Mouse (Mus musculus) intestine, embryonic 14.5 days (tissue): ENCODE measurements around the gene Fxyd5. TPM values are rescaled to one million over a fixed set of nuclear protein-coding genes. Genes with fewer than 3 reads are reported as not detected.

ENCODE experiments used
- ATAC-seq: fragments of 200-750 bp; cut with Nextera tagmentation; replicated peaks from 2 replicates; pipeline ENCODE4 v1.8.0; 2017; ENCODE audit warnings: low read depth, moderate number of reproducible peaks, moderate TSS enrichment, moderate library complexity; ENCODE audit not compliant: low FRiP score, low TSS enrichment
- DNase-seq: peaks from one replicate; pipeline ENCODE4 v3.0.0-alpha.2; 2018; ENCODE audit warnings: low spot score
- H3K27ac ChIP-seq: fragments of 300-500 bp; sonication (generic); 2 replicates; pipeline ENCODE4 v1.5.1; 2014; ENCODE audit warnings: low read depth, mild to moderate bottlenecking, control low read depth
- H3K27me3 ChIP-seq: fragments of 300-500 bp; sonication (generic); replicated peaks from 2 replicates; pipeline ENCODE4 v1.6.1; 2014; ENCODE audit warnings: low read length, control low read depth; ENCODE audit not compliant: control insufficient read depth, insufficient read depth
- H3K36me3 ChIP-seq: fragments of 300-500 bp; sonication (generic); 2 replicates; pipeline ENCODE4 v1.6.1; 2014; ENCODE audit warnings: low read length, control low read depth; ENCODE audit not compliant: control insufficient read depth, insufficient read depth
- H3K4me1 ChIP-seq: fragments of 300-500 bp; sonication (generic); replicated peaks from 2 replicates; pipeline ENCODE4 v1.6.1; 2014; ENCODE audit warnings: low read length, control low read depth, mixed read lengths; ENCODE audit not compliant: control insufficient read depth, insufficient read depth
- H3K4me2 ChIP-seq: fragments of 300-500 bp; sonication (generic); 2 replicates; pipeline ENCODE4 v1.6.1; 2014; ENCODE audit warnings: low read length
- H3K4me3 ChIP-seq: fragments of 300-500 bp; sonication (generic); 2 replicates; pipeline ENCODE4 v1.5.1; 2014; ENCODE audit warnings: low read depth, low read length, control low read depth, mixed read lengths
- H3K9ac ChIP-seq: fragments of 300-500 bp; sonication (generic); 2 replicates; pipeline ENCODE4 v1.6.1; 2014; ENCODE audit warnings: mild to moderate bottlenecking, low read length
- H3K9me3 ChIP-seq: fragments of 300-500 bp; sonication (generic); 2 replicates; pipeline ENCODE4 v1.6.1; 2016; ENCODE audit warnings: low read length, control low read depth; ENCODE audit not compliant: control insufficient read depth
- WGBS: fragments of 180-500 bp; shearing (Covaris S2); extraction: QIAGEN DNeasy Blood & Tissue Kit; methylation state at CpG from one replicate; pipeline ENCODE4 v1.1.7; 2014; 5-methylcytosine and 5-hydroxymethylcytosine counted together
- polyA plus RNA-seq: library from polyadenylated mRNA; unstranded; fragments of >200 nt; fragmentation: Nextera tagmentation; extraction: Ambion mirVana; gene quantifications from 2 replicates; pipeline ENCODE4 v1.2.1, GENCODE M21; 2014

The Fxyd5 gene
- polyA plus RNA-seq, 1 experiment from 2014 or later = 22.8 TPM

DNA sequence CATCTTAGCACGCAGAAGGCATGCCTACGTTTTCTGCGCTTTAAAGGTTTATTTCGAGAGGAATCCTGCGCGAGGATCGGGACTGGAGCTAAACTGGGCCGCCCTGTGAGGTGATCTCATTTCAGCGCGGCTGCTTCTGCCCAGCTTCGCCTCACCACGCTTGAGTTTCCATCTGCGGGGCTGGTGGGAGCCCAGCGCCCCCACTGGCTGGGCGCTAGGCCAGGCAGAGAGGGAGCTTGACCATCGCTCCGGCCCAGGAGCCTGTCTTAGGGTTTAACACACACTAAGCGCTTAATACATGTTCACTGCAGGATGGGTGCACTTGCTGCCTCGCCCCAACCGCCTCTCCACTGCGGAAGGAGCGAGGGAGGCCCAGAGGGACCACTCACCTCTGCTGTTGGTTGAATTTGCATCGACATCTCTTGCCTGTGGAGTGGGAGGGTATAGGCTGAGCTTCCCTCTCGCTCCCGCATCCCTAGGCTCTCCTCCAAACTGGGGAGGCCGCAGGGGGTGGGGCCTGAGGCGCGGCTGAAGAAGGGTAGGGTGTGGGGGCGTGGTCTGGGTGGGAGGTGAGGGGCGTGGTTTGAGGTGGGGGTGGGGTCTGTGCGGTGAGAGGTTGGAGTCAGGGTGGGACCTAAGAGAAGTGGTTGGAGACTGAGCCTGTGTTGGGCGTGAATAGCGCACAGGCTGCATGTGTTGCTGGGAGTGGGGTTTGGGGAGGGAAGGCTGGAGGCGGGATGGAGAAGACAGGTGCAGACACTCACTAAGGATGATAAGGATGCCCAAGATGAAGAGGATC, 10.6 kb upstream of the Fxyd5 start:
- peak; percentile 40 for ATAC-seq
- Histone ChIP-seq H3K9ac (no peak overlapping the region), H3K36me3 (no peaks in the 10 kb centered on the region), H3K4me3 (peak overlapping the region; percentile 10; the same call in 1 of the 2 replicates), H3K9me3 (no peaks in the 10 kb centered on the region), H3K4me1 (peaks cover 56% of the 10 kb centered on the region), H3K4me2 (peak overlapping the region; percentile 41), H3K27me3 (peaks cover 56% of the 10 kb centered on the region), H3K27ac (no peak overlapping the region)
- WGBS = 3% methylated on average over 34 of the region's 34 CpGs
- peak; percentile 72 for DNase-seq

DNA sequence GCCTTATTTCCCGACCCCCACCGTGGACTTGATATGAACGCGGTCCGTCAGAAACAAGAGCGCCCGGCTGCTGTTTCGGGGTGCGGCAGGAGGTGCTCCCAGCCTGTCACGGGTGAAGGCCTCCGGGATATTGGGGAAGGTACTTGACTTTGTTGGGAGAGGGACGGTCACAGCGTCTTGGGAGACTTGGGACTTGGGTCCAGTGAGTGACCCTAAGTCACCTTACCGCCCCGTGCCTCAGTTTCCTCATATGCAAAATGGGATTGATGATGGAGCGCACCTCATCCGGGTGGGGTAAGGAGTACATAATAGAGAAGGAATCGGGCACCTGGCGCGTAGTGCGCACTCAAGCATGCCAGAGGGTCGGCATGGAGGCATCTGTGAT, 10.0 kb upstream of the Fxyd5 start:
- Histone ChIP-seq H3K4me1 (peaks cover 56% of the 10 kb centered on the region), H3K27me3 (peaks cover 56% of the 10 kb centered on the region), H3K36me3 (no peaks in the 10 kb centered on the region), H3K4me2 (peak overlapping the region; percentile 41), H3K4me3 (peak overlapping the region; percentile 10; the same call in 1 of the 2 replicates), H3K27ac (no peak overlapping the region), H3K9me3 (no peaks in the 10 kb centered on the region), H3K9ac (no peak overlapping the region)
- ATAC-seq = no peak
- WGBS = 6% methylated on average over 22 of the region's 22 CpGs
- DNase-seq = no peak

DNA sequence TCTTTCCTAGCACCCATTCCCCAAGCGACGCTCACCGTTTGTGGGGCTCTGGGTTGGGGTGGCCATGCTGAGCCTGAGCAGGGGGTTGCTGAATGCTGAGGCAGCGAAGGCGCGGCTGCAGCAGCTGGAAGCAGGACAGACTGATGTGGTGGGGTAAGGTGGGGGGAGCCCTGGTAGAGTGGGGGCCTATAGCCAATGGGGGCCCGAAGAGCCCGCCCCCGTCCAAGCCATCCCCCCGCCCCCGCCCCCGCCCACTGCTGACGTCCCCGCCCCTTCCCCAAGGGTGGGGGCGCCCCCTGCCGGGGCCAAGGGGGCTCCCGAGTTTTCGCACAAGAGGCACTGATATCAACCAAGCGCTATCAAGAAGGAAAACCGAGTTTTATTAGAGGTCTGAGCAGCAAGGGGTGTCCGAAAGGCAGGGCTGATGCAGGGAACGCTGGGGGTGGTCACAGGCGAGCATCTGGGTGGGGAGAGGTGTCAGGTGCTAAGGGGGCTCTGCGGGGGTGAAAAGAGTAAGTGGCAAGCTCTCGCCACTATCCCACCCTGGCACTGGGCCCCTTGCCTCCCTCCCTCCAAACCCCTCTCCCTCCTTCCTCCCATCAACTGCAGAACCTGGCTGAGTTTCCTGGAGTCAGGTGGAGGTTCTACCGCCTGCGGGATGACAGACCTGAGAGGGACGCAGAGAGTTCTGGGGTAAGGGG, 9.2 kb upstream of the Fxyd5 start, which contains the start of gene Fxyd7:
Fxyd7 (minus strand) TSS at position 147 of the 701 bp plus-strand sequence.
- no peaks in the 10 kb centered on the region for H3K9me3 ChIP-seq
- H3K4me3 ChIP-seq = peak within 1 kb of the TSS; percentile 16; the same call in 1 of the 2 replicates
- no peak for ATAC-seq
- peaks cover 56% of the 10 kb centered on the region for H3K4me1 ChIP-seq
- H3K36me3 ChIP-seq = no peaks in the 10 kb centered on the region
- H3K27ac ChIP-seq = no peak within 1 kb of the TSS
- H3K9ac ChIP-seq = 0 out of 2 replicates have a peak within 1 kb of the TSS, but pooled peaks have one; percentile 8
- H3K27me3 ChIP-seq = peaks cover 56% of the 10 kb centered on the region
- DNase-seq = no peak
- WGBS = 2% methylated on average over 27 of the region's 28 CpGs
- peak within 1 kb of the TSS; percentile 41 for H3K4me2 ChIP-seq

DNA sequence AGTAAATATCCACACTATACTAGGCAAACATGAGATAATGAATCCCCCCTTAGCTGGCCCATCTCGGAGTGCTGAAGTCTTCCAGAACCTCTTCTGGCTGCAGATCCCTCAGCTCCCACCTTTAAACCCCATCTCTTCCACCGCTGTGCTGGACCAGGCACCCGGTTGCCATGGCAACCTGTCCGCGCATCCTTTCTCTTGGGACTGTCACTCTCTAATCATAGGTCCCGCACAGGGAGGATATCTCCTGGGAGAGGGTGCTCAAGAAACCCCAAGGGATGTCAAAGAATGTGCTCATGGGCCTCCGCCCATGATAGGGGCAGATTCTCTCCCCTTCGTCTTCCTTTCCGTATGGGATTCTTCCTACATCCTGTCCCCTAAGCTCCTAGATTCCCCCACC, 8.6 kb upstream of the Fxyd5 start:
- WGBS = 7% methylated on average over 9 of the region's 9 CpGs
- Histone ChIP-seq H3K27me3 (peaks cover 56% of the 10 kb centered on the region), H3K4me2 (peak overlapping the region; percentile 41), H3K9me3 (no peaks in the 10 kb centered on the region), H3K27ac (no peak overlapping the region), H3K4me1 (peaks cover 55% of the 10 kb centered on the region), H3K4me3 (peak overlapping the region; percentile 16; the same call in 1 of the 2 replicates), H3K9ac (0 out of 2 replicates have a peak overlapping the region, but pooled peaks have one; percentile 8), H3K36me3 (no peaks in the 10 kb centered on the region)
- ATAC-seq (no peak), DNase-seq (no peak)

- Histone ChIP-seq H3K4me3 (0 out of 2 replicates have a peak overlapping the region, but pooled peaks have one; percentile 16), H3K9ac (0 out of 2 replicates have a peak overlapping the region, but pooled peaks have one; percentile 8), H3K4me2 (peak overlapping the region; percentile 41), H3K27me3 (peaks cover 56% of the 10 kb centered on the region), H3K27ac (no peak overlapping the region), H3K36me3 (no peaks in the 10 kb centered on the region), H3K9me3 (no peaks in the 10 kb centered on the region), H3K4me1 (peaks cover 52% of the 10 kb centered on the region)
- under 1% methylated on average over 6 of the region's 6 CpGs for WGBS
- DNase-seq (no peak), ATAC-seq (no peak)
Measured at GRCm38 (mm10) chr7:31050487-31050886, 8.2 kb upstream of the Fxyd5 start.

DNA sequence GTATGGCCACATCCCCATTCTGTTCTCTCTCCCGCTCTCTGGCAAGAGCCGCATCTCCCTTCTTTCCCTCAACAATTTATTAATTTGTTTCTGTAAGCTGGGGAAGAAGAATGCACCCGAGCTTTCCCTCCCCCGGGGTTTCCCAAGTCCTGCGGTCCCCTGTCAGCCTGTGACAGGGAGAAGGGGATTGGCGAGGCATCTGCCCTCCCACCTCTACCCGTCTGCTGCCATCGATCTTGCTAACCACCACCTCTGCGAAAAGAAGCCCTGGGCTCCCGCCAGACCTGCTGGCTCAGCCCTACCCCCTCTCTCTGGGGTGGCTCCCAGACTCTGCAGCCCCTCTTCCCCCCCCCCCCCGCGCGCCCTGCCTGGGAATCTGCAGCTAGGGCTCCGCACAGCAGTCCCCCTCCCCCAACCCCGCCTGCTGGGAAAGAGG, 7.6 kb upstream of the Fxyd5 start:
- DNase-seq (no peak), ATAC-seq (no peak)
- H3K27ac ChIP-seq = no peak overlapping the region
- 1% methylated on average over 12 of the region's 15 CpGs for WGBS
- peak overlapping the region; percentile 41 for H3K4me2 ChIP-seq
- no peak overlapping the region for H3K9ac ChIP-seq
- no peaks in the 10 kb centered on the region for H3K36me3 ChIP-seq
- 0 out of 2 replicates have a peak overlapping the region, but pooled peaks have one; percentile 16 for H3K4me3 ChIP-seq
- H3K9me3 ChIP-seq = no peaks in the 10 kb centered on the region
- H3K27me3 ChIP-seq = peaks cover 59% of the 10 kb centered on the region
- H3K4me1 ChIP-seq = peaks cover 46% of the 10 kb centered on the region

GRCm38 (mm10) chr7:31049135-31049845, 7.0 kb upstream of the Fxyd5 start:
- no peaks in the 10 kb centered on the region for H3K9me3 ChIP-seq

More at GRCm38 (mm10) chr7:31049135-31049845, 7.0 kb upstream of the Fxyd5 start:
- H3K9ac ChIP-seq = no peak overlapping the region
- H3K27me3 ChIP-seq = peaks cover 61% of the 10 kb centered on the region
- peak overlapping the region; percentile 41 for H3K4me2 ChIP-seq
- ATAC-seq (no peak), DNase-seq (no peak)
- no peaks in the 10 kb centered on the region for H3K36me3 ChIP-seq
- H3K4me1 ChIP-seq = peaks cover 40% of the 10 kb centered on the region
- WGBS = 17% methylated on average over 5 of the region's 5 CpGs
- no peak overlapping the region for H3K27ac ChIP-seq
- 0 out of 2 replicates have a peak overlapping the region, but pooled peaks have one; percentile 16 for H3K4me3 ChIP-seq
